Mouse (Mus musculus) forelimb bud, embryonic 11.5 days (tissue): Measurements from ENCODE around the gene Dguok.
A peak's percentile ranks its signal among the peaks of the same experiment; 100 is the strongest.

ENCODE experiments used
- DNase-seq: peaks from one replicate; pipeline ENCODE4 v3.0.0-alpha.2; 2012; ENCODE audit warnings: low read depth, low spot score

The Dguok gene

DNA sequence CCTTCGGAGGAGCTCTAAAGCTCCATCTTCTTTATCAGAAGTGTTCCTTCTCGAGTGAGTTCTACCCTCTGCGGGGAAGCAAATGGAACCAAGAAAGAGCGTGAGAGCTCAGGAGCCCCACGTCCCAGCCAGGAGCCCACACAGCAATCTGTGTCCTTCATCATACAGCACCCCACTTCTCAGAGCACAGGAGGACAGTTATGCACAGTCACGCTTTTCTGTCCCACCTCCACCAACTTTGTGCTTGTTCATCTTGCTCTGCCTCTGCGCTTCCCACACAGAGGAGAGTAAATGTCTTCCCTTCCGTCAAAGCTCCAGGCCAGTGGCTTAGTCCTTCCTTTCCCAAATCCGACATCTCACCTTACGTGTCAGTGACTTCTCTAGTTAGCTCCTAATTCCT, 7.7 kb downstream of the Dguok start:
- DNase-seq = no peak

DNA sequence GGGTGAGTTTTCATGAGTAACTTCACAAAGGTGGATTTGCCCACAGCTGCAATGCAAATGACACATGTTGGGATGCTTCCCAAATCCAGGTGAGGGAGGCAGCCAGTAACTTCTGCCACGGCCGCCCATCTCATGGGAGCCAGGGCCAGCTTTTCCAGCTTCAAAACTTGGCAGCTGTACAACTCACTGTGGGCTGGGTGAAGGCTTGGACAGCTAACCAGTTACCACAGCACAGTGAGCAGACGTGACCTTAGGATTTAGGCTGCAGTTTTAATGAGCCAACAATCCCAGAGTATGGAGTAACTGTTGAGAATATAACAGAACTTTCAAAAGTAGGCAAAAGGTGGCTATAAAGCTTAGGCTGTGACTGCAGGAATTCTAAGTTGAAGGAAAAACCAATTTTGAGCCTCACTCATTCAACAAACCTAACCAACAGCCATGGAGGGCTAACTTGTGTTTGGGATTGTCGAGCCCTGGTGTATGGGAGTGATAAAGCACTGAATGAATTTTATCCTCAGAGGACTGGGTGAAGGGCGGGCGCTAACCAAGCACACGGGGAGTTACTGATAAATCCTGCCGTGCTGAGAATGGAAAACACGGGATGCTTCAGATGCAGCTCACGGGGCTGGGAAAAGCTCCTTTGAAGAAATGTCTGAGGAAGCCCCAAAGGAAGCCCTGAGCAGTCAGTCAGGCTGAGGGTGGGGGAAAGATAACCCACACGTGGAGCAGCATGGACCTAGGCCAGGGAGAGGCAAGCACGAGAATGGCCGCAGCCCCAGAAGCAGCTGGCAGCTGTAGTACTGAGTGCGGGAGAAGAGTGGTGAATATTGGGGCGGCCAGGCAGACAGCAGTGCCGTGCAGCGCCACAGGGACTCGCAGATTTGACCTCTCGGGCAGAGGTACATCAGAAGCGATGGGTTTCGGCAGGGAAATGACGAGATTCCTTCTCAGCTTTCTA, 9.7 kb downstream of the Dguok start:
- DNase-seq = no peak

DNA sequence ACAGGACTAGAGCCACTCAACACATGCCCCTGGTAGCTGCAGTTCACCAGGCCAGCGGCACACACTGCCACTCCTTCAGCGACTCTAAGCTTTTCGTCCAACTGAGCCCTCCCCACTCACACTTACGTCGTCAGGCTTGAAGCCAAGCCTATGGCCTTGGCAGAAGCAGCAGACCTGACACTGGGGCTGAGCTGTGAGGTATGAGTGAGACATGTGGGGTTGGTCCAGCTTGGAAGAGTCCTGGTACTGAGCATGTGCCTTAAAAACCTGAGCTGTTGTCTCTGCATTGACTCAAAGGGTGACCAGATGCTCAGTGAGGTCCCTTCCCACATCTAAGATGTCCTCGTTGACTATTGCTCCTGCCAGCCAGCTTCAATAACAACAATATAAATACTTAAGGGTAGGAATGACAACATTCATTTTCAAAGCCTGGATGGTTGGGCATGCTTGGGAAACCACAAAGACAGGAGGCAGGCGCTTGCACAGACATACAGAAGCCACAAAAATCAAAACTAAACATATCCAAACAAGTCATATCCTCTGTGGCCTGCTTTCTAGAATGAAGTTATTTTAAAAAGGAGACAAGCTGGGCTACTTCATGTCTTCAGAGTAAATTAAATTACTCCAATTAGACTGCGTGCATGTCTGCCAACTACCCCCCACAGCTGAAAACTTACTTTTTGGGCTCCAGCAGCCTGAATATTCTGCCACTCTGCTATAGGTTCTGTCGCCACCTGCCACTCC, 10.6 kb downstream of the Dguok start:
- DNase-seq = no peak

DNA sequence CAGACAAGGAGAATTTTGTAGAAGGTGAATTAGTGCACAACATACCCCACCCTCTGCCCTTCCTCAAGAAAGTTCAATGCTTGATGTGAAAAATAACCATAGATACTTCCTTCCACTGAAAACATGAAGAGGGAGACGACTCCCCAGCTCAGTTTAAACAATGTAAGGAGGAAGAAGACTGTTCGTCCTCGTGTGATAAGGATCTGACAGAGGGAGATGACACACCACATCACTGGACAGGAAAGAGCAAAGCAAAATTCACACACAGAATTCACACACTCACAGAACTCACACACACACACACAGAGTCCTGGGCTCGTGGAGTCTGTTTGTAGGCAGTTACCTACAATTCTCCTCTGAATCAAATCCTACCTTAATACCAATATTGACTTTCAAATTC, 16.1 kb downstream of the Dguok start:
- no peak for DNase-seq

DNA sequence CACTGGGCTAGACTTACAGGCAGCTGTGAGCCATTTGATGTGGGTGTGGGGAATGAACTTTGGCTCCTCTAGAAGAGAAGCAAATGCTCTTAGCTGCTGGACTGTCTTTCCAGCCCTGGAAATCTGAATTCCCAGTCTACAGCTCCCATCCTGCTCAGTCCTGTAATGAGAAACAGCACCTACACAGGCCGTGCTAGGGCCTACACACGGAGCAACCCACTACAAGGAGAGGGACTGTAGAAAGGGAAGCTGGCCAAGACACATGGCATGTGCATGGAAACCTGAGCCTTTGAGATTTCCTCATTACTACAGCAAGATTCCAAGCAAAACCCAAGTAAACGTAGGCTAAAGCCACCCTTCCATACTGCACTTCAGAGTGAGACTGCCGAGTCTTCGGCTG, 18.6 kb downstream of the Dguok start:
- no peak for DNase-seq

GRCm38 (mm10) chr6:83487298-83487697, 19.5 kb downstream of the Dguok start:
- no peak for DNase-seq

GRCm38 (mm10) chr6:83485854-83486253, 20.9 kb downstream of the Dguok start:
- DNase-seq = no peak

DNA sequence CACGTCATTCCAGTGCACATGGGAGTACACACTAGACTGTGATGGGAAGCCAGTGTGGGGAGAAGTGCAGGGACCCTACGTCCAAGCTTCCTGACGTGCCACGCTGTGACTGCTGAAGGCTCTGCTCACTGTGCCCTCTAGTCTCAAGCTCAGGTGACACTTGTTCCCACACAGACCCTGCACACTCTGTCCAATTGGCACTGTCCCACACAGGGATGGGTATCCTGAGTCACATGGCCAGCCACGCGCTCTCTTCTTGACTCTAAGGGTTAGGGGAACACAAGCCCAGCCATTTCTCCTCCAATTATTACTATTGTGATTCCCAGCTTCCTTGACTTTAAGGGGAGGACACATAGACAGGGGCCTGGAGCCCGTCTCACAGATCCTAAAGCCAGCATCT, 23.0 kb downstream of the Dguok start:
- no peak for DNase-seq

DNA sequence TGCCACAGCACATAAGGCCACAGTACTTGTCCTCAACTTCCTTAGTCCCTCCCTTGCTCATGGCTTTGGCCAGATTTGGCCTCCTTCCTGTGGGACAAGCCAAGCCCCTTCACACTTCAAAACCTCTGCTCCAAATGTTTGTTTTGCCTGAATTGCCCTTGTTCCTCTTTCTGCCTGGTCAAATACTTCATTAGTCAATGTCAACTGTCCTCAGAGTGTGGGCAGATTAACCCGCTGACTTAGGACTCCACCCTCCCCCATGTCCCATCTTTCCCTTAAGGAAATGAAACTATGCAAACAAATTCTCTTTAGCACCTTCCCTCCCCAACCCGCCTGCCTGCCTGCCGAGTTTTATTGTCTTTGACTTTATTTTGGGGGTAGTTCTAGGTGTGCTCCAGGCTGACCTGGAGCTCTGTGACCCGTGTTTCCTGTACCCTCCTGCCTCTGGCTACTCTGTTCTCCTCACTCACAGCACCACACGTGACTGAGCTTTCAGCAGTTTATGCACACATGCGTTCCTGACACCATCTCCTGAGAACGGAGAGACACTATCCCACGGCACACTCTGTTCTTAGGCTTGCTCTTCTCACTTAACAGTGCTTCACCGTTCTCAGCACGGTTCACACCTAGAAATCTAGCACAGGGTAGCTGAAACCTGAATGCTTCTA, 24.2 kb downstream of the Dguok start:
- DNase-seq = no peak

- DNase-seq = no peak
Observed at GRCm38 (mm10) chr6:83480019-83480655, 26.6 kb downstream of the Dguok start.

DNA sequence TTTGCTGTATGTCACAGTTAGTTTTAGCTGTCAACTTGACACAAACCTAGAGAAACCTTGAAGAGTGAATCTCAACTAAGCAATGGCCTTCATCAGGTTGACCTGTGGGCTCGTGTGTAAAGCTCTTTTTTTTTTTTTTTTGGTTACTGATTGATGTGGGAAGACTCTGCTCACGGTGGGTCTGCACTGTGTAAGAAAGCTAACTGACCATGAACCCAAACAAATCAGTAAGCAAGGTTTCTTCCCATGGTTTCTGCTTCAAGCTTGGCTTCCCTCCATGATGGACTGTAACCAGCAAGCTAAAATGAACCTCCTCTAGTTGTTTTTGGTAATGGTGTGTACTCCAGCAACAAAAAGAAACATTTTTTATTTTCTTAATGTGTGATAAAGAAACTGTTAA, 27.6 kb downstream of the Dguok start:
- no peak for DNase-seq

DNA sequence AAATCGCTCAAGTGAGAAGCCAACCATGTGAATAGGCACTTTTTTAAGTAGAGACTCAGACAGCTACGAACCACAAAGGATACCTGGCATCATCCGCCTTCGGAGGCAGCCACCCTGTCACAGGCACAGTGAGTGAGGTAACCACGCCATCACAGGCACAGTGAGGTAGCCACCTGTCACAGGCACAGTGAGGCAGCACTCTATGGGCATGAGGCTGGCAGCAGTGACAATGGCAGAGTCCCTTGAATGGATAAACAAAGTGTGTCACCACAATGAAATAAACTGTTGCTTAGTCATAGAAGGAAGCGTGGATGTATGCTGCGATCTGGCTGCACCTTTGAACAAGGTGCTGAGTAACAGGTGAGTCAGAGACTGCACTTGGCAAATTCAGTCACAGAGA, 28.1 kb downstream of the Dguok start:
- DNase-seq = no peak

GRCm38 (mm10) chr6:83478217-83478616, 28.6 kb downstream of the Dguok start:
- DNase-seq = no peak

DNA sequence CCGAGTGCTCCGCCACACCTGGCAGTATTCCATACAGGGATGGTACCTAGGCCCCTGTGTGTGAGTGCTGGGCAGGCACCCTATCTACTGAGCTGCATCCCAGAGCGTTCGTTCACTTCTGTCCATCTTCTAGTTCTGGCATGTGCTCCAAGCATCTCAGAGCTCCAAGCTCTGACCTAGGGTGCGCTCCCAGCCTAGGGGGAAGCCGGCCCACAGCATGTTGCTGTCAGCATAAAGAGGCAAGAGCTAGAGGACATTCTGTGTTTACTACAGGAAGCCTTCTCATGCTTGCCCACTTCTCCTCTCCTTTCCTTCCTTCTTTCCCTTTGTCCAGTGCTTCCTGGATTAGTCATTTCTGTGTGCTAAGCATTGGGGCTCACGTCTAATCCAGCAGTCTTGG, 31.3 kb downstream of the Dguok start:
- no peak for DNase-seq

DNA sequence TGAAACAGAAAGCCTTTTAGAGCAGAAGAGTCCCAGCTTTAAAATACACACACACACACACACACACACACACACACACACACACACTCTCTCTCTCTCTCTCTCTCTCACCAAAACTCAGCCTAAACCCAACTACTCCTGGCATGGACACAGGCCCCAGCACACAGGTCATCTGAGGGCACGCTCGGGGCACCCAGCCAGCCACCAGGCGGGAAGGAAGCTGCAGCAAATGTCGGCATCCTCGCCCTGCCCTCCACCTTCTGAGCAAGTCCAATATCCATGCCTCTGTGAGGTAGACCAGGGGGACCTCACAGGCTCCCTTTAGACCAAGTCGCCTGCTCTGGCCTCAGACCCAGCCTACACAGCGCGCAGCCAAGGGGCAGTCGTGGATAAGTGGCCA, 33.5 kb downstream of the Dguok start:
- DNase-seq = no peak

- no peak for DNase-seq
Observed at GRCm38 (mm10) chr6:83471739-83472138, 35.0 kb downstream of the Dguok start.

DNA sequence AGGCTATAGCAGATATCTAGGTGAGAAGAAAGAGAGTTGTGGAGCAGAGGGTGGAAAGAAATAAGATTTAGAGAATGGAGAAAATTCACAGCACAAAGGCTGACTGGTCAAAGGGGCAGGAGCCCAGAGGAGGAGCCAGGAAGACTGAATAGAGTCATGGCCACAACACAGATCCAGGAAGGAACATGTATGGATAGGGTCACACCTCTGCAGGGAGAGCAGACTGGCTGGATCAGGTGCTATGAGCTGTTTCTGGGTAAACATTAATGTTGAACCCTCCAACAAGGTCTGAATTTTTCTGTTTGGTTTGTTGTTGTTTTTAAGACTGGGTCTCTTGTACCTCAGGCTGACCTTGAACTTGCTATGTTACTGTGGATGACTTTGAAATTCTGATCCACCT, 42.8 kb downstream of the Dguok start:
- DNase-seq = no peak

DNA sequence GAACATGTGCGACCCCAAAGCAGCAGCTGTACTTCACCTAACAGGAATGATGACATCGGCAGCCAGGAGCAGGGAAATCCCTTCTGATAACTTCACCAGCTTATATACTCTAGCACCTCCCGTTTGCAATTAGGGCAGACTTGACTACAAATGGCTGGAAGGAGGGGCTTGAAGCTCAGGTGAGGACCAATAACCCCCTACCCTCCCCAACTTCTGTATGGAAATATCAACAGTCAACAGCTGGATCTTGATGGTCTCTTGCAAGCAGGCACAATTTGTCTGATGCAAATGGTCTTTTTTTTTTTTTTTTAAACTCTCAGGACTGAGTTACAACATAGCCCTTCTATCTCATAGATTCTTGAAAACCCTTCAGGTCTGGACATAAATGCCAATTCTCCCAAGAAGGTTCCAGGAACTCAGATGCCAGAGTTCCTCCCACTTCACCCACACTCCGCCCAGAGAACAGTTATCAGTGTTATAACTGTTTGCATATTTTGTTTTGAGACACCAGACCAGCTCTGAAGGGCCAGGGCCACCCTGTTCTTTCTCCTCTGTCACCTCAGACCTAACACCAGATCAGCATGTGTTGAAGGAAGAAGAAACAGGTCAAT, 47.6 kb downstream of the Dguok start, which contains the start of gene Tet3:
Gene Tet3 (minus strand): TSS at position 51 of the 611 bp plus-strand sequence.
- no peak for DNase-seq

- DNase-seq = peak; percentile 32
Observed at GRCm38 (mm10) chr6:83456984-83457810, 49.6 kb downstream of the Dguok start.
